Mouse (Mus musculus): Measurements from ENCODE around the gene Ptch1.

GRCm38 (mm10) chr13:63573256-63573835, at the start of gene Ptch1:
- TF ChIP-seq CTCF (IDR thresholded peaks at IDR 0.05; ENCODE audit: low read depth, low read length): no peak
- TF ChIP-seq TAL1 (conservative IDR thresholded peaks at IDR 0.05; ENCODE audit: low read depth, low read length): no peak
- no peak for TF ChIP-seq GATA1 (IDR thresholded peaks at IDR 0.05; ENCODE audit: borderline replicate concordance, low read length)
- no peak for TF ChIP-seq POLR2AphosphoS5 (IDR thresholded peaks at IDR 0.05; ENCODE audit: insufficient replicate concordance, low read depth, low read length)

Measured in G1E (cell line).